Mouse (Mus musculus): ENCODE results near the gene Lap3.

- no peak for TF ChIP-seq CTCF (IDR thresholded peaks at IDR 0.05)
- TF ChIP-seq POLR2A (IDR thresholded peaks at IDR 0.05; ENCODE audit: insufficient read depth, low read depth, low read length): no peak
- TF ChIP-seq EP300 (IDR thresholded peaks at IDR 0.05; ENCODE audit: insufficient read depth, low read depth, low read length): no peak
These were observed 1.1 kb downstream of the Lap3 start for GRCm38 (mm10) chr5:45494093-45494755.
